ENCODE assay signal across 1 mouse cellular context in the genomic region with DNA sequence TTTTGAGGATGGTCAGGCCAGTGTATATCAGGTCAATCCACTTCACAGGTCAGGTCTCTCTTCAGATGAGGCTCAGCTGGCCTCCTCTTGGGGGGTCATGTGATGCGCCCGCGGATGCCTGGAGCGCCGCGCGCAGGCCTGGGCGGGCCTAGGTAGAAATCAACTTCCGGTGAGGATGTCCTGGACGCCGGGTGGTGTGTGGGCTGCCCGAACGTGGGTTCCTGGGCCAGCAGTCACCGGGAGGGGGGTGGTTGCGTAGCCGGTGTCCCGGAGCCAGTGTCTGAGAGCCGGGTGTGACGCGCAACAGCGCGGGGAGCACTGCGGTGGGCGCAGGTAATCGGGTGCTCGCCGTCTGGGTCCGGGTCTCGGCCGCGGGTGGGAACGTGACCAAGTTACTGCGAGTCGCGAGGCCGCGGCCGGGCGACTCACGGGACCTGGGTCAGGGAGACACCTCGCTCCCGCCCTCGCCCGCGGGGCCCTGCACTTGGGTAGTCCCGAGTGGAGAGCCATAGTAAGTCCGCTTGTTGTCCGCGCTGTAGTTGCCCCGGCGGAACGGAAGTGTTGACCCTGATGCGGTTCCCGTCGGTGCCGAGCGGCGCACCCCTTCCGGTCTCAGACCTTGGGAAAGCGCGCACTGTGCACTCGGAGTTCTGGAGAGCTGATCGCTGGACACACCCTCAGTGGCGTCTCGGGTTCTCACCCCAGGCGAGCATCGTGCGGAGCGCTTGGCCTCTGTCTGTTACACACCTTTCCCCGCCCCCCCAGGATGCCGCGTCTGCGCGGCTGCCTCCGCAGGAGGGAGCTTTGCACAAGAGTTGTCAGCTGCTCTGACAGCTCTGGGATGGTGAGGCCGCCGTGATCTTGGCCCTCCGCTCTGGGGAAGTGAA.
A peak's percentile ranks its signal among the peaks of the same experiment; 100 is the strongest.
TF ChIP-seq lines count a peak whose summit lies in the region.

Gene Ccdc91, plus strand, starts transcription at position 102 of the 887 bp plus-strand sequence.

TF ChIP-seq in CH12.LX, 34 proteins besides CTCF, POLR2A, EP300 and RAD21 (continued from another document):
- TF ChIP-seq PAX5 (IDR thresholded peaks at IDR 0.05; ENCODE audit: low read length), result no peak
- TF ChIP-seq USF1 (IDR thresholded peaks at IDR 0.05; ENCODE audit: low read depth, low read length), result peak; percentile 94
- peak; percentile 81 for TF ChIP-seq HCFC1 (IDR thresholded peaks at IDR 0.05; ENCODE audit: low read depth, low read length)
- TF ChIP-seq KAT2A (IDR thresholded peaks at IDR 0.05; ENCODE audit: insufficient replicate concordance, low read length), result peak; percentile 56; the same call in 1 of the 2 replicates
- TF ChIP-seq BHLHE40 (IDR thresholded peaks at IDR 0.05; ENCODE audit: low read depth, low read length), result peak; percentile 45
- TF ChIP-seq USF2 (conservative IDR thresholded peaks at IDR 0.05; ENCODE audit: low read depth, low read length), result peak; percentile 89
- TF ChIP-seq GABPA (IDR thresholded peaks at IDR 0.05; ENCODE audit: insufficient replicate concordance, low read depth, low read length), result no peak
- peak; percentile 89 for TF ChIP-seq NRF1 (IDR thresholded peaks at IDR 0.05; ENCODE audit: low read depth, low read length)
- TF ChIP-seq UBTF (IDR thresholded peaks at IDR 0.05; ENCODE audit: low read depth, low read length), result peak; percentile 83
- no peak for TF ChIP-seq CHD2 (IDR thresholded peaks at IDR 0.05; ENCODE audit: low read length)
- no peak for TF ChIP-seq JUND (conservative IDR thresholded peaks at IDR 0.05; ENCODE audit: low read depth, low read length)
- TF ChIP-seq MAX (IDR thresholded peaks at IDR 0.05; ENCODE audit: low read length), result peak; percentile 93
- peak; percentile 49; the same call in 1 of the 2 replicates for TF ChIP-seq ETS1 (conservative IDR thresholded peaks at IDR 0.05; ENCODE audit: low read depth, low read length)
- no peak for TF ChIP-seq RCOR1 (conservative IDR thresholded peaks at IDR 0.05; ENCODE audit: low read depth, low read length)
TF ChIP-seq in CH12.LX: peak in this region for 19.
